In the genomic region with DNA sequence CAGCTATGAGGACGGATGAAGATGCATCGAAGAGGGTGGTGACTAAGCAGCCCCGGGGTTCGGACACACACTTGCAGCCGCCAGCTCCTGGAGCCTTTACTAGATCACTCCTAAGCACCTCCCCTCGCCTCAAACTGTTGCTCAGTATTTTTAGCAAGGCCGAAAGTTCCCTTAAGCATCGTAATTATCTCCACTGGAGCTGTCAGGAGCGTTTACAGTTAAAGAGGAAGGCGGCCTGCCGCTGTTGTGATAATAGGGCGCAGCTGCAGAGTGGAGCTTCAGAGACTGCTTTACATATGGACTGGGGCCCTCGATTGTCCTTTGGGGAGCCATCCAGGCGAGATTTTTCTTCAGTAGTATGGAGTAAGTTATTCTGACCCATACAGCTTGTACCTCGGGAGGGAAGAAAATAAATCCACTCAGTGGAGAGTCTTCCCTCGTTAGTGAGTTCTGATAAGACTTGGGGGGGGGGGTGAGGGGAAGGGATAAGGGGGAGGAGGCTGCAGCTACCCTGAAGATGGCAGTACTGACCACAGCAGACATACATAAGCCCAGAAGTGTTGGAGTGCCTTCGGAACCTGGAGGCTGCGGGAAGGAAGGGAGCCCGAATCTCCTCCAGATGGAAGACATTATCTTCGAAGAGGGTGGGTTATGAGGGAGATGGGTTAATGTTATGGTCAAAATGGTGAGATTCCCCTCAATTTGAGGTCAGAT, we compare ENCODE assay signal across 9 mouse cellular contexts.
DNase-seq lines count a peak whose midpoint lies in the region; ATAC-seq and TF ChIP-seq lines count a peak whose summit lies in the region.
"Had no signal": no experiment of that assay in that cellular context is flagged by ENCODE, and none has a peak within 500 bp of the region (broad histone marks: within the 10 kb centered on the region; RNA-seq: fewer than 3 reads in every experiment).

No protein-coding gene starts in this region.

- no peak overlapping the region for H3K27ac ChIP-seq in heart, embryonic 12.5 days (ENCODE audit: poor library complexity, severe bottlenecking)
- H3K27ac ChIP-seq in stomach, embryonic 14.5 days (ENCODE audit: low read length), result no peak overlapping the region
- no peak overlapping the region for H3K27ac ChIP-seq in stomach, postnatal 0 days (replicated peaks)
- H3K27ac ChIP-seq in limb, embryonic 14.5 days (replicated peaks; ENCODE audit: low read depth, low read length), result no peak overlapping the region

- no peak overlapping the region for H3K4me3 ChIP-seq in heart, embryonic 12.5 days
- no peak overlapping the region for H3K4me3 ChIP-seq in stomach, embryonic 14.5 days (ENCODE audit: low read depth, low read length)
- no peak overlapping the region for H3K4me3 ChIP-seq in stomach, postnatal 0 days (ENCODE audit: low read depth, low read length)
- H3K4me3 ChIP-seq in limb, embryonic 14.5 days (replicated peaks; ENCODE audit: low read length), result no peak overlapping the region

- H3K36me3 ChIP-seq in heart, embryonic 12.5 days, result no peaks in the 10 kb centered on the region
- H3K36me3 ChIP-seq in stomach, embryonic 14.5 days (ENCODE audit: control insufficient read depth, insufficient read depth, low read length), result no peaks in the 10 kb centered on the region
- no peaks in the 10 kb centered on the region for H3K36me3 ChIP-seq in stomach, postnatal 0 days (ENCODE audit: control insufficient read depth, insufficient read depth, low read length)
- H3K36me3 ChIP-seq in limb, embryonic 14.5 days (ENCODE audit: control insufficient read depth, insufficient read depth, low read length), result no peaks in the 10 kb centered on the region

- intact Hi-C loops in heart, postnatal 10 days (cut with DNase I), result no loop called here

- ATAC-seq in heart, embryonic 12.5 days (ENCODE audit: insufficient number of reproducible peaks, low FRiP score), result no peak
- no peak for ATAC-seq in stomach, embryonic 14.5 days (ENCODE audit: insufficient number of reproducible peaks, insufficient read depth, low FRiP score, low read depth)
- no peak for ATAC-seq in stomach, postnatal 0 days (ENCODE audit: low FRiP score, low TSS enrichment)
- ATAC-seq in limb, embryonic 14.5 days (ENCODE audit: low FRiP score, low read depth), result peak; percentile 63; the same call in 1 of the 2 replicates

- WGBS in heart, embryonic 12.5 days, result 13% methylated on average over 20 of the region's 20 CpGs
- WGBS in stomach, embryonic 14.5 days, result 19% methylated on average over 20 of the region's 20 CpGs
- WGBS in stomach, postnatal 0 days, result 24% methylated on average over 20 of the region's 20 CpGs
- 22% methylated on average over 20 of the region's 20 CpGs for WGBS in limb, embryonic 14.5 days

- no peaks in the 10 kb centered on the region for H3K4me1 ChIP-seq in heart, embryonic 12.5 days (replicated peaks)
- H3K4me1 ChIP-seq in stomach, embryonic 14.5 days (ENCODE audit: control insufficient read depth, insufficient read depth, low read length), result no peaks in the 10 kb centered on the region
- no peaks in the 10 kb centered on the region for H3K4me1 ChIP-seq in stomach, postnatal 0 days (replicated peaks; ENCODE audit: control insufficient read depth, insufficient read depth)
- no peaks in the 10 kb centered on the region for H3K4me1 ChIP-seq in limb, embryonic 14.5 days (ENCODE audit: control insufficient read depth, insufficient read depth, low read length)

- no peak overlapping the region for H3K9ac ChIP-seq in heart, embryonic 12.5 days
- no peak overlapping the region for H3K9ac ChIP-seq in stomach, embryonic 14.5 days (replicated peaks; ENCODE audit: low read depth, low read length)
- H3K9ac ChIP-seq in stomach, postnatal 0 days (ENCODE audit: low read length), result no peak overlapping the region
- no peak overlapping the region for H3K9ac ChIP-seq in limb, embryonic 14.5 days (ENCODE audit: low read depth, low read length, severe bottlenecking)

- no peaks in the 10 kb centered on the region for H3K27me3 ChIP-seq in heart, embryonic 12.5 days (replicated peaks)
- H3K27me3 ChIP-seq in stomach, embryonic 14.5 days (ENCODE audit: control insufficient read depth, insufficient read depth, low read length), result no peaks in the 10 kb centered on the region
- H3K27me3 ChIP-seq in stomach, postnatal 0 days (ENCODE audit: control insufficient read depth, insufficient read depth, low read length), result no peaks in the 10 kb centered on the region
- H3K27me3 ChIP-seq in limb, embryonic 14.5 days (ENCODE audit: control insufficient read depth, insufficient read depth, low read length), result no peaks in the 10 kb centered on the region

- H3K9me3 ChIP-seq in heart, embryonic 12.5 days (replicated peaks), result no peaks in the 10 kb centered on the region
- no peaks in the 10 kb centered on the region for H3K9me3 ChIP-seq in stomach, embryonic 14.5 days (ENCODE audit: control insufficient read depth, low read depth, low read length)
- H3K9me3 ChIP-seq in stomach, postnatal 0 days (ENCODE audit: control insufficient read depth, low read length), result no peaks in the 10 kb centered on the region
- no peaks in the 10 kb centered on the region for H3K9me3 ChIP-seq in limb, embryonic 14.5 days (ENCODE audit: control insufficient read depth, low read length)

- no peak for DNase-seq in heart, postnatal 10 days
- no peak for DNase-seq in stomach, postnatal 0 days (ENCODE audit: low spot score)
- peak; percentile 42 for DNase-seq in limb, embryonic 14.5 days (ENCODE audit: low spot score)
- DNase-seq in spleen, postnatal 36 days (ENCODE audit: low spot score in 2 of 2), result no peak
- no peak for DNase-seq in layer of hippocampus, adult 8-10 months (ENCODE audit: low spot score in 2 of 2)
- DNase-seq in adrenal gland, postnatal 14 days, result no peak
- DNase-seq: thymus, postnatal 14 days had no signal

- peak overlapping the region; percentile 53 for H3K4me2 ChIP-seq in heart, embryonic 12.5 days
- 0 out of 2 replicates have a peak overlapping the region, but pooled peaks have one; percentile 10 for H3K4me2 ChIP-seq in stomach, embryonic 14.5 days (replicated peaks; ENCODE audit: low read depth, low read length)
- no peak overlapping the region for H3K4me2 ChIP-seq in stomach, postnatal 0 days (replicated peaks; ENCODE audit: low read depth)
- no peak overlapping the region; the same call in 1 of the 2 replicates for H3K4me2 ChIP-seq in limb, embryonic 14.5 days (replicated peaks; ENCODE audit: low read depth, low read length, severe bottlenecking)

- TF ChIP-seq CTCF in stomach, postnatal 0 days (IDR thresholded peaks at IDR 0.05; ENCODE audit: low read depth), result no peak

- no peak for TF ChIP-seq EP300 in stomach, postnatal 0 days (optimal IDR thresholded peaks at IDR 0.05)

- no peak for TF ChIP-seq POLR2A in limb, embryonic 14.5 days (IDR thresholded peaks at IDR 0.05; ENCODE audit: borderline replicate concordance, extremely low read depth, insufficient read depth, insufficient read length)

Comparison
In these comparisons a context has a peak if more than half of its experiments do, and no peak if none do; other contexts are left out.
1. H3K4me2 ChIP-seq: peak in heart, embryonic 12.5 days (single experiment) and stomach, embryonic 14.5 days (single experiment); none in stomach, postnatal 0 days (single experiment) and limb, embryonic 14.5 days (single experiment).